Mouse (Mus musculus) left cerebral cortex, adult 2 months (tissue): ENCODE data around the gene Hist1h4b. TPM values are rescaled to one million over a fixed set of nuclear protein-coding genes. Genes with fewer than 3 reads are reported as not detected.

ENCODE experiments used
- DNase-seq, 2 experiments: peaks; one replicate each; pipeline ENCODE4 v3.0.0; 2021 to 2022; ENCODE audit warnings: low spot score in 2 of 2, mixed read lengths in 1 of 2; ENCODE audit errors: extremely low spot score in 1 of 2
- H3K27ac ChIP-seq: fragments of 200-600 bp; 2 replicates; pipeline ENCODE4 v1.8.1; 2022
- H3K4me3 ChIP-seq: fragments of 200-600 bp; 2 replicates; pipeline ENCODE4 v1.8.1; 2022
- CTCF ChIP-seq: fragments of 200-600 bp; IDR thresholded peaks from 2 replicates; pipeline ENCODE4 v1.8.1; 2022; ENCODE audit warnings: antibody characterized with exemption, mild to moderate bottlenecking, moderate library complexity
- intact Hi-C: fragments of 180-260 bp; cut with DNase I; formaldehyde crosslinking; loops from one replicate; pipeline ENCODE4 v1.15.1; 2025
- total RNA-seq, 2 experiments: library from RNA; stranded (reverse); gene quantifications; 2 replicates each; pipeline ENCODE4 v1.2.3; 2021

The Hist1h4b gene
- total RNA-seq, 2 experiments from 2014 or later: 62.5 to 93.5 TPM

DNA sequence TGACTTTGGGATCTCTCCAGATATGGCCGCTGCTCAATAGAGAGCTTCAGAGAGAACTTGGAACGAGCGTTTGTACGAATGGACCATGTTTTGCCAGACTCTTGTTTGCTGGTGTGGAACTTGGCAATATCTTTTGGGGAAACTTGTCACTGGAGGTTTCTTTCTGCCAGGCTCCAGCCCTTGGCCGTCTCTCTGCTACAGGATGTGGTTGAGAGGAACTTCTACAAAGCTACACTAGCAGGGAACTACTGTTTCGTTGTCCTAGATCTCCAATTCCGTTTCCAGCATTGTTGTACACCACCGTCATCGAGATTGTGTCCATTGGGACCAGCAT, 27.7 kb upstream of the Hist1h4b start:
- Histone ChIP-seq H3K4me3 (no peak overlapping the region), H3K27ac (no peak overlapping the region)
- intact Hi-C loops: no loop called here
- TF ChIP-seq CTCF: no peak
- DNase-seq: no peak

DNA sequence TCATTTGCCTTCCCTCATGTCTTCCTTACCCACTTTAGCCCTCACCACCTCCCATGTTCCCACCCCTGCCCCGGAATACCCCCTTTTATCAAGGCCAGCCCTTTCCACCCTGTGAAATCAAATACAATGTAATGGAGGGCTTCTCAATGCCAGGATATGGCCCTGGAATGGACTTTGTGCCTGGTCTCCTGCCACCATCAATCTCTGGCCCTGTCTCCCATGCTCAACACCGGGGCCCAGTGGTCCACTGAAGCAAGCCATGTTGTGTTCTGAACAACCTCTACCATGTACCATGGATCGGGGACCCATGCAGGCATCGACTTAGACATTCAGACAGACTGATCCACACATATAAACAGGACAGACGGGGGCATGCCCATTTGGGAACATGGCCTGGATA, 27.1 kb upstream of the Hist1h4b start:
- DNase-seq: no peak
- no peak for TF ChIP-seq CTCF
- intact Hi-C loops: no loop called here
- Histone ChIP-seq H3K27ac (no peak overlapping the region), H3K4me3 (no peak overlapping the region)

DNA sequence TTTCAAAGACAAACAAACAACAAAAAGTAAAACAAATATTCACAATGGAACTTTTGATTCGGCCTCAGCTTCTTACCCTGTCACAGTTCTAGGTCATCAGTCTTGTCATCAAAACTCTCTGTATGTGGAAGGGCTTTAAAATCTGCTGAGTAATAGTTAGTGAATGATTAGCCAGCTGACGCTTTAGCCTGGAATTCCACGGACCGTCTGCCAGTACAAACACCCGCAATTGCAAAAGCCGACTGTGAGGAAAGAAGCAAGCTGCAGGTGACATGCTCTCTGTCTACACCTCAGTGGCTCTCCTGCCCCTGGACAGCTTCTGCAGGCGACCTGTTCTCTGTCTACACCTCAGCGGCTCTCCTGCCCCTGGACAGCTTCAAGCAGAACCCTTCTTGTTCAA, 26.3 kb upstream of the Hist1h4b start:
- intact Hi-C loops: no loop called here

DNA sequence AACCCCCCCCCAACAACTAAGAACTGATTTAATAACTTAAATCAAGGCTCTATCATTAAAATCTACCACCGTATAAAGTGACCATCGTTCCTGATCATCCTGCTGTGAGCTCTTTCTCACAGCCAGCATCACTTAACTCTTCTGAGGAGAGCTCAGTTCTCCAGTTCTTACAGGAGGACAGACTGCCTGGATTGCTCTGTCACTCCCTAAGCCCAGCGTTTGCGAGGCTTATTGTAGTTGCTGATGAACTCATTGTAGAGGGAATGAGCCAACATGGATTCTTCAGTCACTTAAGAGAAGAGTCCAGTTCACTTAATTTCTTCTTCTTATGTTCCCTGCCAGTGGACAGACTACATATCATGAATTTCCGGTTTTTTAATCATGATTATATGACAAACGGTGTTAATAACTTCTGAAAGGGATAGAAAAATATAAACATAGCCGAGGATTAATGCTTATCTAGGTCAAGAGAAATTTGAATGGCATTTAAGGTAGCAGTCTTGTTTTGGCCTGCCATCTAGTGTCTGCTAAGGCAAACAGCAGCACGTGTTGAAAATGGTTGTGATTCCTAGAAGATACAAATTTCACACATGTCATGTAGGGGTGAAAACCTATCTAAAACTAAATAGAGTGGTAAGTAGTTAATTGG, 24.5 kb upstream of the Hist1h4b start:
- TF ChIP-seq CTCF: peak; percentile 86
- H3K27ac ChIP-seq: no peak overlapping the region
- H3K4me3 ChIP-seq: no peak overlapping the region
- intact Hi-C loops: loop anchor here (1.0 kb wide), 1 partner anchor 31 kb away; no protein-coding TSS in a partner anchor
- no peak for DNase-seq

More for the DNA sequence above, 26.3 kb upstream of the Hist1h4b start:
- DNase-seq: no peak
- H3K4me3 ChIP-seq: no peak overlapping the region
- TF ChIP-seq CTCF: no peak
- H3K27ac ChIP-seq: no peak overlapping the region

DNA sequence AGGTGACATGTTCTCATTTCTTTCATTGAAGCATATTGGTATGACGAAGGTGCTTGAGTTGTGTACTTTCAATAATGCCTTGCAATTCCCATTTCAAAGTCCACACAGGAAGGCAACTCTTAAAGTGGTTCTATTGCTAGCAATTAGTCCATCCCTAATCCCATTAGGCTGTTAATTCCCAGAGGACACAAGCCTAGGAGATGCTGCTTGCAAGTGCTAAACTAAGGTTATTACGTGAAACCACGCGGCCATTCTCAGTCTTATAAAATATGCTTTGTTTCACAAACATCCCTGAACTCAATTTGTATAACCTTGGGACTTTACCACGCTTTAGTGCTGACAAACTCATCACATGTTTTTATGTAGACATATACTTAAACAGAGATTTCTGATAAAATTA, 19.7 kb upstream of the Hist1h4b start:
- Histone ChIP-seq H3K4me3 (no peak overlapping the region), H3K27ac (no peak overlapping the region)
- intact Hi-C loops: loop anchor here (5.0 kb wide), 2 partner anchors 115 to 1695 kb away; partner anchors contain the start of genes Hist1h1e, Hist1h2ag, Hist1h2be and Hist1h2bj
- TF ChIP-seq CTCF: no peak
- DNase-seq: no peak

DNA sequence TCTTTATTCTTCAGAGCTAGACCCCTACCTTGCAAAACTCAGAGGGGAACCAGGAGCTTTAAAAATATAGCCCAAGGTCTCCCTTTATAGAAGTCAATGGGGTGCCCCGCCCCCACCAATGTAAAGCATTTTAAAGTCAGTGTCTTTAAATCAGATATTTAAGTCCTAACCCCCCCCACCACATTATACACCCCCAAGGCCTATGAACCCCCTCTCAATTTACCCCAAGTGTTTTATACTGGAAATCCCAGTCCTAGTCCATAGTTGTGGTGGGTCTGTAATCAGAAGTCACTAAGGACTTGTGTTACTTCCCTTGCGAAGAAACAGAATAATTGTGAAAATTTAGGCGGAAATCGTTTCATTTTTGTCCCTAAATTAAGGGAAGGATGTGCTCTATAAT, 18.8 kb upstream of the Hist1h4b start:
- H3K4me3 ChIP-seq: peak overlapping the region; percentile 83
- TF ChIP-seq CTCF: no peak
- intact Hi-C loops: loop anchor here (5.0 kb wide), 2 partner anchors 116 to 1696 kb away; partner anchors contain the start of genes Hist1h1e, Hist1h2ag, Hist1h2be and Hist1h2bj
- DNase-seq: no peak
- peak overlapping the region; percentile 93 for H3K27ac ChIP-seq

DNA sequence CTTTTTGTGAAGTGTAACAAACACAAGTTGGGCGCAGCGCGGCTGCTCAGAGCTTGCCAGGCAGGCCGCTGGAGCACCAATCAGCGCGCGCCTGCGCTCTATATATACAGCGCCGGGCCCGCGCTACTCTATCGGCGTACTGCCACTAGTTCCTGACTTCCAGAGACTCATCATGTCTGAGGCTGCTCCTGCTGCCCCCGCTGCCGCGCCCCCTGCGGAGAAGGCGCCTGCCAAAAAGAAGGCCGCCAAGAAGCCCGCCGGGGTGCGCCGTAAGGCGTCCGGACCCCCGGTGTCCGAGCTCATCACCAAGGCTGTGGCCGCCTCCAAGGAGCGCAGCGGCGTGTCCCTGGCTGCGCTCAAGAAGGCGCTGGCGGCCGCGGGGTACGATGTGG, 18.1 kb upstream of the Hist1h4b start, which contains the start of gene Hist1h1c:
Gene Hist1h1c, plus strand, starts transcription at position 132 of the 392 bp plus-strand sequence.
- peak; percentile 85 to 87 for DNase-seq
- no peak; the same call in 1 of the 2 replicates for TF ChIP-seq CTCF
- Histone ChIP-seq H3K4me3 (peak within 1 kb of the TSS; percentile 83), H3K27ac (peak within 1 kb of the TSS; percentile 93)
- intact Hi-C loops: loop anchor here (5.0 kb wide), 2 partner anchors 116 to 1696 kb away; partner anchors contain the start of genes Hist1h1e, Hist1h2ag, Hist1h2be and Hist1h2bj

DNA sequence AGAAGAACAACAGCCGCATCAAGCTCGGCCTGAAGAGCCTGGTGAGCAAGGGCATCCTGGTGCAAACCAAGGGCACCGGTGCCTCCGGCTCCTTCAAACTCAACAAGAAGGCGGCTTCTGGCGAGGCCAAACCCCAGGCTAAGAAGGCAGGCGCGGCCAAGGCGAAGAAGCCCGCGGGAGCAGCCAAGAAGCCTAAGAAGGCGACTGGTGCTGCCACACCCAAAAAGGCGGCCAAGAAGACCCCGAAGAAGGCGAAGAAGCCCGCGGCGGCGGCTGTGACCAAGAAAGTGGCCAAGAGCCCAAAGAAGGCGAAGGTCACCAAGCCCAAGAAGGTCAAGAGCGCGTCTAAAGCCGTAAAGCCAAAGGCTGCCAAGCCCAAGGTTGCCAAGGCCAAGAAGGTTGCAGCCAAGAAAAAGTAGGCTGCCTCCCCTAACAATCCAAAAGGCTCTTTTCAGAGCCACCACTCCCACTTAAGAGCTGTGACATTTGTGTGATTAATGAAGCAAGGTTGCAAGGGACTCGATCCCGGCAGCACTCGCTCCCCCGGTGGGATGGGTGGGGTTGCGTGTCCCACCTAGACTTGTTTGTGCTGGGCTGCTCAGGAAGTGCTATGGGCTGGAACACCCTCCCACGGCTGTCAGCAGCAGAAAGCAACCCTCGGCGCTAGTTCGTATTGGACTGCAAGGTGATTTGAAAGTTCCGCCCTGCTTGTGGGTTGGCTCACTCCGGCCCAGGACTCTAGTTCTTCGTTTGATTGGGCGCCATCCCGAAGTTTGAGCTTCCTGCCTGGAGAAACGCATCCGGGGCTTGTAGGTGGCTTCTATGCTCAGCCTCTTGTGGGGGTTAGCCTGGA, 17.5 kb upstream of the Hist1h4b start:
- peak; percentile 87 to 92 for DNase-seq
- peak overlapping the region; percentile 83 for H3K4me3 ChIP-seq
- peak overlapping the region; percentile 93 for H3K27ac ChIP-seq
- intact Hi-C loops: loop anchor here (5.0 kb wide), 2 partner anchors 117 to 1697 kb away; partner anchors contain the start of genes Hist1h1e, Hist1h2ag, Hist1h2be and Hist1h2bj
- no peak; the same call in 1 of the 2 replicates for TF ChIP-seq CTCF

DNA sequence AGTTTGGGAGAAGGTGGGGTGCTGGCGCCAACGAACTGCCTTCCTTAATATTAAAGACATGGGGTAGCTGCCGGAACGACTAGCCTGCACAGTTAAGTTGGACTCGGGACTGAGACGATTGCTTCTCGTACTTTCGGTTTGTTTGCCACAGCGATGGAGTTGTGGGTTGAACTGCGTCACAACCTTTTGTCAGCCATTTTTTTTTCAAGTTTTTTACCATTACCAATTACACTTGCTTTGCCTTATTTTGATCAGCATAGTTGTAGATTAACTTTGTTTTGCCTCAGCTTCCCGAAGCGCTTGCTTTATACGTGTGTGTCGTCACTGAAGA, 16.9 kb upstream of the Hist1h4b start:
- TF ChIP-seq CTCF: no peak
- Histone ChIP-seq H3K27ac (peak overlapping the region; percentile 88), H3K4me3 (peak overlapping the region; percentile 83)
- intact Hi-C loops: loop anchor here (5.0 to 10.0 kb wide), 3 partner anchors 118 to 1698 kb away; partner anchors contain the start of genes Hist1h1e, Hist1h2ag, Hist1h2be and Hist1h2bj
- no peak for DNase-seq

DNA sequence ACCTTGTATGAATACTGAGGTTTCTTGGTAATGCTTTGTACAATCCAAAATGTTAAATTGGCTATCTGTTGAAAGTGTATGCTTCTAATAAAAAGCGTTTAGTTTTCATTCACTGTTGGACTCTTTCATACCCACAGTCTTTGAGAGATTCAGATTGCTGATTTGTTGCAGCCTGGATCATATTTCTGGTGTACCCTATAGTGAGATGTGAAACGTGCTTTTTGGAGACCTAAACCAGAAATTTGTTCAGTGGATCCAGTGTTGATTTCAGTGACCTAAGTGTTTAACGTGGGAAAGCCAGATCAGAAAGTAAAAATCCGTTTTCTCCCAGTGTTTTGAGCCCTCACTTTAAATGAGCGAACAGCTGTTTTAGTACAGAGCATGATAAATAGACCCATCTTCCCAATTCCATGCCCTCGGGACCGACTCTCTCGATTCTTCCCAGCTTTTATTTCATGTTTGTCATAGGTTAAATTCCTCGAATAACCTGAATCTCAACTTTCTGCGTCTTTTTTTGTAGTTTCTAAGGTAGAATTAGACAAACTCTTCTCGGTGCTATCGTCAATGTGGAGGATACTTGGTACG, 16.5 kb upstream of the Hist1h4b start:
- intact Hi-C loops: loop anchor here (10.0 kb wide), 1 partner anchor 306 kb away; no protein-coding TSS in a partner anchor
- H3K27ac ChIP-seq: peak overlapping the region; percentile 88

DNA sequence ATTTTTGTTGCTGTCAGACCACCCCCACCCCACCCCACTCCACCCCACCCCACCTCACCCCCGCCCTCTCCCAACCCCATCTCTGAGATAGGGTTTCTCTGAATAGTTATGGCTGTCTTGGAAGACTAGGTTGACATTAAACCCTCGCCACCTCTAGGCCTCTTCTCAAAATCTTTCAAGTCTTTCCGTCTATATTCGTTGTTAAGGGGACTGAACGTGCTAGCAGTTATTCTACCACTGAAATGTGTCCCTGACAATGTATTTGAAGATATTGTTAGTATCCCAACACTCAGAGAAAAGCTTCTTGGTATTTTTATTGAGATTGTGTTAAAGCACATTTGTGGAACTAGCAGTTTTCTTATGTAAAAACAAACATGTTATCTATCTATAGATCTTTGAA, 15.9 kb upstream of the Hist1h4b start:
- TF ChIP-seq CTCF: no peak
- Histone ChIP-seq H3K4me3 (no peak overlapping the region), H3K27ac (no peak overlapping the region)
- DNase-seq: no peak
- intact Hi-C loops: loop anchor here (10.0 kb wide), 1 partner anchor 306 kb away; no protein-coding TSS in a partner anchor

More for the DNA sequence above, 16.5 kb upstream of the Hist1h4b start:
- DNase-seq: no peak
- peak overlapping the region; percentile 83 for H3K4me3 ChIP-seq
- no peak for TF ChIP-seq CTCF

DNA sequence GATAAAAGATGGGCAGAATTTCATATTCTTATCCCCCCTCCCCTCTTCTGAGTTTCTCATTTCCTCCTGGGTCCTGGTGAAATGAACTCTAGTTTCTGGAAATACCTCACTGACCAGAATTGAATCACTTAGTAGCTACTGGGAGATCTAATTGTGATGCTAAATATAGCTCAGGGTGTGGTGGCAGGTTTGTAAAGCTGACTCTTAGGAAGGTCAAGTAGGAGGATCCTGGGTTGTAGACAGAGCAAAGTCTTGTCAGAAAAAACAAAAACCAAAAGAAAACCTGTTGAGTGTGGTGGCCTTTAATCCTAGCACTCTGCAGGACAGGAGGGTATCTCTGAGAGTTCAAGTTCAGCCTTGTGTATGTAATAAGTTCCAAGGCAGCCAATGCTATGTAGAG, 14.8 kb upstream of the Hist1h4b start:
- H3K27ac ChIP-seq: no peak overlapping the region
- intact Hi-C loops: loop anchor here (10.0 kb wide), 1 partner anchor 307 kb away; no protein-coding TSS in a partner anchor
- no peak for TF ChIP-seq CTCF
- no peak for DNase-seq
- no peak overlapping the region for H3K4me3 ChIP-seq
